24 mouse cellular contexts compared by ENCODE assay signal in the genomic region with DNA sequence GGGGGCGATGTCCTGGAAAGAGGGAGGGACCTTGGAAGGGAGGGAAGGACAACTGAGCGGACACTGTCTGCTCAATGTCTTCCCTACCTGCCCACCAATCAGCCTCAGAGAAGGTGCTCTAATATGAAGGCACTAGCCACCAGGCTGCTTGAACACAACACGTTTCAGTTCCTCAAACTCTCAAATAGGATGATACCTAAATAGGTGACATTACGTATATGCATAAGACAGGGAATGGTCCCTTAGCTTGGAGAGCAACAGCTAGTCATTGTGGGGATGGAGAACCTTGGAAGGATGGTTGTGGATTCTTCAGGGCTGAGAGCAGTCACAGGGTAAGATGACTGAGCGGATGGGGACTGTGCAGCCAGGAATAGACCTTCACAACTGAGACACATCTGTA. TPM values are rescaled to one million over a fixed set of nuclear protein-coding genes. Genes with fewer than 3 reads are reported as not detected.
"Had no signal": no experiment of that assay in that cellular context is flagged by ENCODE, and none has a peak within 500 bp of the region (broad histone marks: within the 10 kb centered on the region; RNA-seq: fewer than 3 reads in every experiment).

No protein-coding gene starts in this region.

- DNase-seq: liver, postnatal 0 days; lung, adult 2 months; lung, postnatal 14 days; lung, postnatal 36 days; right cerebral cortex, postnatal 14 days; thymus, adult 18-20 months; thymus, postnatal 14 days; thymus, postnatal 36 days had no signal

- H3K9me3 ChIP-seq: liver, embryonic 15.5 days; lung, embryonic 15.5 days; midbrain, embryonic 12.5 days; neural tube, embryonic 12.5 days had no signal

- H3K4me2 ChIP-seq: liver, embryonic 15.5 days; lung, embryonic 15.5 days; midbrain, embryonic 12.5 days; neural tube, embryonic 12.5 days had no signal

- H3K27ac ChIP-seq: liver, embryonic 15.5 days; lung, embryonic 15.5 days; macrophage; midbrain, embryonic 12.5 days; neural tube, embryonic 12.5 days had no signal

- H3K9ac ChIP-seq: liver, embryonic 15.5 days; liver, postnatal 0 days; lung, embryonic 15.5 days; midbrain, embryonic 12.5 days; neural tube, embryonic 12.5 days had no signal

- H3K36me3 ChIP-seq: liver, embryonic 15.5 days; lung, embryonic 15.5 days; midbrain, embryonic 12.5 days; neural tube, embryonic 12.5 days had no signal

- H3K4me3 ChIP-seq: liver, embryonic 15.5 days; lung, embryonic 15.5 days; megakaryocyte, embryonic 14.5 days; midbrain, embryonic 12.5 days; neural tube, embryonic 12.5 days had no signal

- H3K4me1 ChIP-seq: lung, embryonic 15.5 days; midbrain, embryonic 12.5 days; neural tube, embryonic 12.5 days had no signal

- ATAC-seq: liver, postnatal 0 days had no signal

RNA-seq across cellular contexts. Expression of gene Fam187a, which starts 2.5 kb away (rescaled TPM):
- total RNA-seq: megakaryocyte progenitor cell, adult 5-6 weeks; monocyte, adult 5-6 weeks; neutrophil, adult 5-6 weeks had no signal
- polyA plus RNA-seq: liver, embryonic 15.5 days; liver, postnatal 0 days; lung, embryonic 15.5 days; lung, postnatal 0 days; macrophage; midbrain, embryonic 12.5 days; midbrain, embryonic 14.5 days; midbrain, embryonic 16.5 days; neural tube, embryonic 12.5 days; neural tube, embryonic 14.5 days; spleen, adult 2 months; stomach, embryonic 14.5 days; thymus, postnatal 0 days had no signal

RNA-seq across cellular contexts. Expression of gene Ccdc103, which starts 6.4 kb away (rescaled TPM):
- total RNA-seq: monocyte, adult 5-6 weeks; neutrophil, adult 5-6 weeks had no signal
- polyA plus RNA-seq: macrophage; spleen, adult 2 months had no signal

RNA-seq across cellular contexts. Expression of gene Gfap, which starts 13.3 kb away (rescaled TPM):
- total RNA-seq: megakaryocyte progenitor cell, adult 5-6 weeks; monocyte, adult 5-6 weeks; neutrophil, adult 5-6 weeks had no signal
- polyA plus RNA-seq: macrophage; midbrain, embryonic 12.5 days had no signal

RNA-seq across cellular contexts. Expression of gene Kif18b, which starts 37.5 kb away (rescaled TPM):
- total RNA-seq: monocyte, adult 5-6 weeks; neutrophil, adult 5-6 weeks had no signal
